Mouse (Mus musculus): ENCODE data around the gene Fstl4.

The Fstl4 gene

DNA sequence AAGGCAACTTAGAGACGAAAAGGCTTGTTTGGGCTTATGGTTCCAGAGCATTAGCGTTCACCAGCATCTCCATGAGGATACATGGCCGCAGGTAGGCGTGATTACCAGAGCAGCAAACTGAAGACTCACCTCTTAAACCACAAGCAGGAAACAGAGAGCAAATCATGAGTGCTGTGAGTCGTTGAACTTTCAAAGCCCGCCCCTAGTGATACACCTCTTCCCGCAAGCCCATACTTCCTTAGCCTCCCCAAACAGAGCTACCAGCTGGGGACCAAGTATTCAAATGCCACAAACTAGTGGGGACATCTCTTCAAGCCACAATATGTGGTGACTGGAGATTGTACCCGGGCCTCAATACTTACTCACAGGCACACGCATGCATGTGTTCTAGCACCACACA, 332.4 kb downstream of the Fstl4 start:
- no peak for DNase-seq

DNA sequence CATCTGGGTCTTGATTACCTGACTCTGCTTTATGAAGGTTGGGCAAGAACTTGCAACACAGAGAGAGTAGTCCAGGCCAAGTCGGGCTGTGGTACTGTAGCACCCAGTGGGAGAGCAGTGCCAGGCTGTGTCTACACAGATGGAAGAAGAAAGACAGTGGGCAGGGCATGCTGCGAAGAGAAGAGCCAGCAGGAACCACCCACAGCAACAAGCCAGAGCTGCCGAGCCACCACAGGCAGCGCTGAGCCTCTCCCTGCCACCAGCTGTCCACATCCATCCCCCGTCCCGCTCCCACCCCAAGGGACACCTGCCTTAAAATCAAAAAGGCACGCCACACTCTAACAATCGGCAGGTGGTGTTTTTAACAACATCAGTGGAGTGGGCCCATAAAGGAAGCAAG, 332.9 kb downstream of the Fstl4 start:
- DNase-seq: no peak

DNA sequence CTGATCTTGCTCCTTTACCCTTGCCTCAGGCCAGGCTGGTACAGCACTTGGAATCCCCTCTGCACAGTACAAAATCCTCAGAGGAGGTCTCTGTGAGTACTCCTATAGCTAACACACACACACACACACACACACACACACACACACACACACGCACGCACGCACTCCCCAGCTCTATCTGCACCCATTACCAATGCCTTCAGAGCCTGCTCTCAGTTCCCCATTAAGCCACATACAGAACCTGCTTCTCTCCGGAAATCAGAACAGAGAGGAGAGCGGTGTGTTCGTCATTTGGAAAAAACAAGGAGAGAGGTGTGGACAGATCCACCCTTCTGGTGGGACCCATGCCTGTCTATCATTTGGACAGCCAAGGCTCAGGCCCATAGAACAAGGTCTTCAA, 333.4 kb downstream of the Fstl4 start:
- DNase-seq: no peak

DNA sequence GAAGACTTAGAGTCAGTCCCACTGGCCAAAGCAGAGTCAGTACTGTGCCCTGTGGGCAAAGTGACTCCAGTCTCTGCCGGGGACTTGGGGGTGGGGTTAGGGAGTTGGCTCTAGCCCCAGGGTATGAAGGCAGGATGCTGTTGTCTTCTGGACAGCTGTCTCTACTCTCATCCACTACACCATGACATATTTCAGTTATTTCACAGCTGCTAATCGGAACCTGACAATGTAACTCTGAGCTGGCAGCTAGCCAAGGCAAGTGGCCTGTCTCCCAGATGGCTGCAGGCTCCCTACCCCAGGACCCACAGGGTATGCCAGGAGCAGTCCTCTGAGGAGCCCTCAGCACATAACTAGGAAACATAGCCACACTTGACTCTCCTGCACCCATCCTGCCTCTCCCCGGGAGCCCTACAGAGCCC, 334.4 kb downstream of the Fstl4 start:
- peak; percentile 55 for DNase-seq

DNA sequence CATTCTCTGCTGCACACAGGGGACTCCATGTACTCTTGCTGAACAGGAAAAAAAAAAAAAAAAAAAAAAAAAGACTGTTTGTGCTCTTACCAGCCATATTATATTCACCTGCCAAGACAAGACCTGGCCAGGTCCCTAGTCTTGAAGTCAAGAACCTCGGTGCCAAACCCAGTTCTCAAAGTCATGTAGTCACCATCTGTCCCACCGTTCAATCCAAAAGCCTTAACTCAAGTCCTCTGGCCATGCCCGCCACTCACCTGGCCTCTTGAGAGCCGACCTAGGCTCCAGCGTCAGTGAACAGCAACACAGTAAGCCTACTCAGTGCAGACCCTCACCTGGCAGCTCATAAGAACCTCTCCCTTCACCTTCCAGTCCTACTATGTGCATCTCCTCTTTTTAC, 334.9 kb downstream of the Fstl4 start:
- DNase-seq: no peak

DNA sequence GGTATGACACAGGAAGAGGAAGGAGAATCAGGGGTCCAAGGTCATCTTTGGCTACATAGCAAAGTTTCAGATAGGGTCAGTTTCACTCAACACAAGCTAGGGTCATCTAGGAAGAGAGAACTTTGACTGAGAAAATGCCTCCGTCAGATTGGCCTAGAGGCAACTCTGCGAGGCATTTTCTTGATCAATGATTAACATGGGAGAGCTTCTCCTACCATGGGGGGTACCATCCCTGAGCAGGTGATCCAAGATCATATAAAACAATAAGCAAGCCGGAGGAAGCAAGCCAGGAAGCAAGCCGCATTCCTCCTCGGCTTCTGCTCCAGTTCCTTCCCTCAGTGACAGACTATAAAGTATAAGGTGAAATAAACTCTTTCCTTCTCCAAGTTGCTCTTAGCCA, 337.3 kb downstream of the Fstl4 start:
- no peak for DNase-seq

DNA sequence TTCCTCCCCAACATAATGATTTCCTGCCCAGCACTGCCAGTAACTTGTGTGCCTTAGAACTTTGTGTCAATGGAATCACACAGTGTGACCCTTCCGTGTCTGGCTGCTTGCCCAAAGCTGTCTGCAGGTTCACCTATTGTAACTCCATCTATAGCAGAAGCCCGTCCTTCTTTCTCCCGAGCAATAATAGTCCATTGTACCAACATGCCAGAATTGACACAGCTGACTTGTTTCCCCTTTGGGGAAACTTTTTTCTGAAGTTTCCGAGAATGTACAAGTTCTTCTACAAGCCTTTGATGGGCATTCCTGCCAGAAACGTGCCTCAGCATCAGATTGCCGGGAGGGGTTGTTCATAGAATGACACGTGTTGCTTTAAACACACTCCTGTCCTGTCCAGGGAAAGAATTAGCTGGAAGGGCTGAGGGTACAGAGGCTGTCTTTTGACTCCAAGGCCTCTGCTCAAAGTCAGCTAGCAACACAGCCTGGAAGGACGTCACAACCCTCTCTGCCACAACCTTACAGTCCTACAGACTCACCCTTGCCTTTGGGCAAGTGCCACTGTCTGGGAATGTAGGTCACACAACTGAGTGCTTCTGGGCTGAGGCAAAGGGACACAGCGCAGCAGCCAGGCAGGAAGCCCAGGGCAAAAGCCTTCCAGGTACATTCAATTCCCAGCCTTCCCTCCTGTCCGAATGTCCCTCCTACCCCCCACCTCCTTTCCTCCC, 339.3 kb downstream of the Fstl4 start:
- DNase-seq: no peak

DNA sequence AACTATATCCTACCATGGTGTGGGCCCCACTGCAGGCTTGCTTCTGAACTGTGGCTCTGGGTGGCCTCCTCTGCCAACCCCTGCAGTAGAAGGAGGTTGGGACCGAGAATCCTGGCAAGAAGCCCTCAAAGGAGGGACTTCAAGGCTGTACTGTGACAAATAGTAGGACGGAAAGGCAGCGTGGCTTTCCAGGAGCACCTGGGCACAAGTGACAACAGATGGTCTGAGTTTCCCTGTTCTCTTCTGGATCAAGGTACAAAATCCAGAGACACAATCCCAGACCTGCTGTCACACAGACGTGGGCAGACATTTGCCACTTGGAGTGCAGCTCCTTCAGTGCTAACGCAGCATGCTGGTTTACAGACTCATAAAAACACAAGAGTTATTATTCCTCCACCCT, 343.3 kb downstream of the Fstl4 start:
- no peak for DNase-seq

DNA sequence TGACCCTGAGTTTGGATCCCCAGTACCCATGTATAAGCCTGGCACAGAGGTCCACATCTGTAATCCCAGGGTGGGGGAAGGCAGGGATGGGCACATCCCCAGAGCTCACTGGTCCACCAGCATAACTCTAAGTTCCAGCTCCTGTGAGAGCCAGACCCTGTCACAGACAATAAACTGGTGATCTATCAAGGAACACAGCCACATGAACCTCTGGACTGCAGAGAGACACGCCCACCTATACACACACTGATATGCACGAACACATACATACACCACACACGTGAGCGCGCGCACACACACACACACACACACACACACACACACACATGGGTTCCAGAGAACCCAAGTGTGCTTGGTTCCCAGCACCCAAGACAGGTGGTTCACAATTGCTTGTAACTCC, 344.4 kb downstream of the Fstl4 start:
- no peak for DNase-seq

DNA sequence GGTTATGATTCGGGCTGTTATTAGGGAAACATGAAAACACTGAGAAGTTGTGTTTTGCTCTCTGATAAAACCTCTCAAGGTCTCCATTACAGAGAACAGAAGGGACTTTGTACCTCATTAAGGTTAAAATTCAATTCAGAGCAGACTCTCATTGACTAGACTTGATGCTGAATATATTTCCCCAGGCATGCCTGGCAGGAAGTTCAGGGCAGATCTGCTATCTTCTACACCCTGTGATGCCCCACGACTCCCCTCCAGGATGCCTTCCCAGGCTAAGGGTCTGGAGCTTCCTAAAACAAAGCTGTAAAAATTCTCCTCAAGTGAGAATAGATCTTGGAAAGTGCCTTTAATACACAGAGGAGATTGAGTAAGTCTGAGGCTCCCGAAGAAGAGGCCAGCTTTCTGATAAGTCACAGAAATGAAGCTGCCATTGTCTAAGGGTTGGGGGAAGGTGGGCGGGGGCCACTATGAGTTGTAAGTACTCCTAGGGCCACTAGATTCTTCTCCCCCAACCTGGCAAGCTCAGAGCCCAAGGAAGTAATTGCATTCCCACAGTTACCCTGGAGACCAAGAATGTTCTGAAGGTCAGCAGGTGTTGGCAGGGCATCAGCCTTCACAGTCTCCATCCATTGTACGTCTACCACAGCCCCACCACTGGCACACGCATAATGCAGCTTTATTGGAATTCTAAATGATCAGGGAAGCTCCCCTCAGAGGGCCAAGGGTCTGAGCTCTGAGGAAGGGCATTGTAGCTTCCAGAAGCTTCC, 345.4 kb downstream of the Fstl4 start:
- no peak for DNase-seq

DNA sequence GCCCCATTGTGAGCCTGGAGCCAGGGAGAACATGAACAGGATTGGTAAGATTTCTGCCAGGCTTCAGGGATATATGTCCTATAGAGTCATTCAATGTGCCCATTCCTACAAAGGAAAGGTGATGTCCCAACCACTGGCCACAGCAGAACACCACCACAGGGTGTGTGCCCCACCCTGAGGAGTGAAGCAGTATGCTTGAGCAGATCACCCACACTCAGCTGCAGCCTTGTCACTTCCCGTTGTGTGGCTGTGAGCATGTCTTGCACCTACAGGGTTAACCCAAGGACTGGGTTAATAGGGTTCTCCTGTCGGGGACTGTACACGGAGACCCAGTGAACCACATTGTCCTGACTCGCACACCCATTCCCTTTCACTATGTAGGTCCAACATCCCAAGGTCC, 351.3 kb downstream of the Fstl4 start:
- DNase-seq: no peak

DNA sequence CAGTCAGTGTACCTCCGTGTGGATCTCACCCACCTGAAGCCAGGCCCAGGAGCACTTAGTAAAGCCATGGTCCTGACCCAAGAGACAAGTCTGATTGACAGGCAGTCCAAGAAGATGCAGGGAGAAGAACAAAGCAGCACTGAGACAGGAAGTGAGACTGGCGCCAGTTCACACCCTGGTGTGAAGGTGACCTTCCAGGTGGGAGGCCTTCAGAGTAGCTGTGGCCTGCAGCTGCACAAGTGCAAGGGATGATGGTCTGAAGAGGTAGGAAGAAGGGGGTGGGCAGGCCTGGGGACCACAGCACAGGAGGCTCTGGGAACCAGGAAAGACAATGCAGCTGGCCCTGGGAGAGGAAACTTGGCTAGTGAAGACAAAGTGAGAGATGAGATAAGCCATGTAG, 351.9 kb downstream of the Fstl4 start:
- DNase-seq: no peak

DNA sequence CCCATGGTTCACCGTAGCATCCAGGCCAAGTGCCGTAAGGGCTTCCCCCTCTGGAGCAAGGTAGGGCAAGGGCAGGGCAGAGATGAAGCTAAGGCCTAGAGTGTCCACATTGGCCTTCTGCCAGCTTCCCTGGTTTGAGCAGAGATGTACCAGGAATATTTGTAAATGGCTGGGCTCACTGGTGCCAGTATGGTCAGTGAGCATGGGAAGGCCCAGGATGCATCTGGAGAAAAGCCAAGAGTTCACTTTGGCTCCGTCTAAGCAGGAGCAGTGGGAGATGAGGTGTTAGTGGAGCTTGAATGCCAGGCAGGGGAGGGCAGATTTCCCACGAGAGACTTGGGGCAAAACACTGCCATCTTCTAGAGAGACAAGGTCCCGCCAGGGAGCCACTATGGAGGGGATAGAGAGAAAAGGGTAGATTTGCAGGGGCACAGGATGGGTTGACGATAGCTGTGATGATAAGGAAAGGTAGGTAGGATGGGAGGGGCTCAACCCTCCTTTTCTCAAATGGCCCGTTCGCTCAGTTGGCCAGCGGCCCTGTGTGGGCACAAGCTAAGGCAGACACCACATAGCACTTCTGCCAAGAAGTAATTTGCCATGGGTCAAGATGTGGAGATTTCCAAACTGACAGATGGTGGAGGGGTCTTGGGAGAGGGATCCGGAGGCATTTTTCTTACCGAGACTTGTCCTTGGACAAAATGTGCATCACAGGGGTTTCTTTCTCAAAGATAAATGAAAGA, 354.0 kb downstream of the Fstl4 start:
- DNase-seq: no peak

DNA sequence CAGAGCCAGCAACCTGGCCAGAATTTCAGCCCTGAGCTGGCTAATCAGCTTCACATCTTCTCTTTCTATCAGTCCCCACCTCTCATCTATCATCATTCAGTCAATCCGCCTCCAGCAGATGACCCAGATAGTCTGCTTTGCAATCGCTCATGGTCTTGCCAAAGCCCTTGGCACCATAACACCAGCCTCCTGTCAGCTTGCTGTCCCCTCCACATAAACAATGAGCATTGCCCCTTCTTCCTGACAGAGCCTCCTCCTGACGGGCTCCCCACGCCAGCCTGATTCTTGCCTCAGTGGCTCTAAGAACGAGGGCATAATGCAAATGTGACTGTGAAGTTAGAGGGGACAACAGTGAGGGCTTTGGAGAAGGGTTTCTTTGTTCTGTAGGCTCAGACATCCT, 355.5 kb downstream of the Fstl4 start:
- no peak for DNase-seq

DNA sequence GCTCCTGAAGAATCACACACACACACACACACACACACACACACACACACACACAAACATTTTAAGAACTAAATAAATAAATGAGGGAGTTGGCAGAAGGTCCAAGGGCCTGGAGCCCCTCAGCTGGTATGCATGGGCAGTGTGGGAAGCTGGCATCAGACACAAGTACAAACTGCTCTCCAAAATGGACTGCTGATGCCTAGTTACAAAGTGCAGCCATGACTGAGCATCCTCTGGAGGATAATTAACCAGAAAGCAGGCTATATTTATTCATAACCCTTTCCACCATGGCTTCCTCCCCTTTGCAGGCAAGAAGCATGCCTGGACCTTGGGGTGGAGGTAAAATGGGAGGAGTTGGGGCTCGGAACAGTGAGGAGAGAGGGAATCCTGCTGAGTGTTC, 356.8 kb downstream of the Fstl4 start:
- no peak for DNase-seq

DNA sequence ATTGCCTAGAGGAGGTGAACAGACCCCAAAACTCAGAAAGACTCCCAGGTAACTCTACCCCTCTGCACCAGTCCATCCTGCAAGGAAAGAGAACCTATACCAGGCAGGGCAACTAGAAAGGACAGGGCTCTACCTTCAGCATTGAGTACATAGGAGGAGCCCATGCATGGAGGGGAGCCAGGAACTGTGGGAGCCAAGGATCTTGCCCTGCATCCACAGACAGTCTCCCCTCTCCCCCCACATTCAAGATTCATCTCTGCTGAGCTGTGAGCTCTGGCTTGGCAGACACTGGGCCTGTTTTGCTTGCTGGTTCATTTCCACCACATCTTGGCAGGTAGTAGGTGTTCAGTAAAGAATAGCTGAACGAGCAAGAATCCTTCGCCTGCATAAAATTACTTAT, 360.4 kb downstream of the Fstl4 start:
- DNase-seq: no peak

DNA sequence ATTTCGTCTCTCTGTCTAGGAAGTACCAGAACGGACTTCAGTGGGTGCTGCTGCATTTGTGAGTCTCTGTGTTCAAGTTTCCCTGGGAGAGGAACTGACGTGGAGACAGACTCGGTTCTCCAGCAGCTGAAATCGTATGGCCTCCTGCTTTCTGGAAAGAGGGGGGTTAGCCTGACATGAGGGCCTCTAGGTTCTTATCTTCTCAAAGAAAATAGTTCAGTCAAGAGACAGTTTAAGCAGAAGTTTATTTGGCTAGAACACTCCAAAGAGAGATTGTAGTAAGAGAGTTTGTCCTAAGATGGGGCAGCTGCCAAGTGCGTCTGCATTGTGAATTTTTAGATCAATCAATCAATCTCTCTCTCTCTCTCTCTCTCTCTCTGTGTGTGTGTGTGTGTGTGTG, 362.2 kb downstream of the Fstl4 start:
- DNase-seq: no peak

DNA sequence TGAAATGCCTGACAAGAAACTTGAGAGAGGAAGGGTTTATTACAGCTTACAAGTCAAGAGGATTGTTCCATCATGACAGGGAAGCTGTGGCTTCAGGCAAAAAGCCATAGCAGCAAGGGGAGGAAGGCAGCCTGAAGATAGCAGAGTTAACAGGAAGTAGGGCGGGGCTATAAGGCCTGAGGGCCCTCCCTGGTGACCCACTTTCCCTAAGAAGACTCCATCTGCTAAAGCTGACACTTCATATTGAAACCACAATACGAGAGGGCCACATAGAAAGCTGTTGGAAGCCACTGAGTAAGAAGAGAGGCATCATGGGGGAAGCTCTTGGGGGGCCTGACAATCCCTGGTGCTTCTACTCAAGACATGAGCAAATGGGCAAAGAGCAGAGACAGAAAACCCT, 364.2 kb downstream of the Fstl4 start:
- DNase-seq: no peak

DNA sequence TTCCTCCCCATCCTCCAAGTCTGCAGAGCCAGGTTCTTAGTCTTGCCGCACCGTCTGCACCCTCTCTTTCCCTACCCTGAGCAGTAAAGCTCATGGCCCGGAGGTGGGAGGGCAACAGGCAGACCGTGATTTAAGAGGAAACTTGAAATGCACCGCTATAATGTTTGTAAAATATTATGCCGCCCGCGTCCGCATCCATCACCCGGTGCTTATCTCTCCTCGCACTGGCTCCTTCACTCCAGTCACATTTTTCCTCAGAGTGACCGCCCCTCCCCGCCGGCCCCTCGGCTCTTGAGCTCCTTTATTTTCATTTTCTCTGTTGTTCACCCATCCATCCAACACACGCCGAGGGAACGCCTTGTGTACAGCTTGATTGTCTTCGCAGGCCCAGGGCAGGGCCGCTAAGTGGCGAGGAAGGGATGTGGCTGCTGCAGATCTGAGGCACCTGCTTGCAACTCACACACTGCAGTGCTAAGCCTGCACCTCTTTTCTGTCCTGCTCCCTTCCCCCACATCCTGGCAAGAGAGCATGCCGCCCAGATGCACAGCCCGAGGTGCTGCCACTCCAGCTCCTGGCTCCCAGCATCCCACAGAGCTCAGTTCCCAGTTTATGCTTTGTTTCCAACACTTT, 368.1 kb downstream of the Fstl4 start:
- DNase-seq: no peak

DNA sequence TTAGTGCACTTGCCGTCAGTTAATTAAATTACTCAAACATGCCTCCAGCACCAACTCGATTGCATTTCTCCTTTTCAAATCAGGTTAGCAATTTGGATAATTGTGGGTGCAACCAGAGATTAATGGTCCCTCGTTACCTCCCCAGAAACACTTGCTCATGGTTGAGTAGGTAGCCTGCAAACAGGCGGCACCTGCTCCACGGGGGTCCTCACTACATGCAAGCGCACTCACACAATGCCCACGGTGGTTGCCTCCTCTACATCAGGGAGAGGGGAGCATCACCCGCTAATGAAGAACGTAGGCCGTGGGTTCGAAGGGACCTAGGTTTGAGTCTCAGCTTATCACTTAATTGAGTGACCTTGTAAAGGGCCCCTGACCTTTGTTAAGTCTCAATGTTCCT, 371.9 kb downstream of the Fstl4 start:
- DNase-seq: no peak

DNA sequence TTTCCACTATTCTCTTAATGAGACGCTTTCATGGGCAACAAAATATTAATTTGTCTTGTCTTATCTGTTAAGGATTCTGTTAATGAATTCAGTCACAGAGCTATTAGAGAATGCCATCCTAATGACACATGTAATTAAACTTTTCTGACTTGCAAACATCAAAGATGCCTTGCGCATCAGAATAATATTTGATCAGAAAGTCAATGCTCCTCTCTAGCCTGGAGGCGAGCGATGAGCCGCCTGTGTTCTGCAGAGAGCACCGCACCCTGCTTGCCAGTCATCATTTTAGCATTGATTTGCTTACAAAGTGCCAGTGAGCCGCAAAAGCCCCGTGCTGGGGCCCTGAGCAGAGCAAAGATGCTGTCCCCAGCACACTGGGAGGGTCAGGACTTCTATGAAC, 372.9 kb downstream of the Fstl4 start:
- DNase-seq: no peak

DNA sequence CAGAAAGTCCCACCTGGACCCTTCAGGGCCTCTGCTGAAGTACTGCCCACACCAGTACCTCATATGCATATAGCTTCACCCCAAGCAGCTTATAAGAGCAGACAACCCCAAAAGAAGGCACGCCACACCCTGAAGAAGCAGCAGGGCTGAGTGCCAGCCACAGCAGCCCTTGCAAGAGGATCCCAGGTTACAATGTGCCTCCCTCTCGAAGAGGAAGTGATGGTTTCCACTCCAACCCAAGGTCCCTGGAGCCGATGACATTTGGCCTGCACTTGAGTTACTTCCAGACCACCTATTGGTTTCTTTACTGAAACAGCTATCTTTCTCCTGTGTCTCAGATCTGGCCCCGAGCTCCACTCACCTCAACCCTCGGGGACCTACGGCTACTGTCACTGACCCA, 373.8 kb downstream of the Fstl4 start:
- no peak for DNase-seq

DNA sequence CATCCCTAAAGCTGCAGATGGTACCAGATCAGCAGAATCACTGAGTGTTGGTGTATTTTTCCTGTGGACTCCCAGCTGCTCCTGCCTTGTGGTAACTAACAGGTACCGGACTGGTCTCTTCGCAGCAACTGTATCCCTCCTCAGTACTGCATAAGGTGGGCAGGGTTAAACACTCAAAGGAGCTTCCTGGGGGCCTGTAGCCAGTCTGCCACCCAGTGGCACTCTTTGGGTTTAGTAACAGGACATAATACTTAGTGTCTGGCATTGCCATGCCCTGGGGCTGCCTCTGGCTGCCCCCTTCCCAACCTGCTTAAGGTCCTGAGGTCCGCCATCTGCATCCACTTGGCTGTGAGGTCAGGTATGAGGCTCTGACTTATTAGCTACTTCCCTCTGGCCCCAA, 375.2 kb downstream of the Fstl4 start:
- no peak for DNase-seq

DNA sequence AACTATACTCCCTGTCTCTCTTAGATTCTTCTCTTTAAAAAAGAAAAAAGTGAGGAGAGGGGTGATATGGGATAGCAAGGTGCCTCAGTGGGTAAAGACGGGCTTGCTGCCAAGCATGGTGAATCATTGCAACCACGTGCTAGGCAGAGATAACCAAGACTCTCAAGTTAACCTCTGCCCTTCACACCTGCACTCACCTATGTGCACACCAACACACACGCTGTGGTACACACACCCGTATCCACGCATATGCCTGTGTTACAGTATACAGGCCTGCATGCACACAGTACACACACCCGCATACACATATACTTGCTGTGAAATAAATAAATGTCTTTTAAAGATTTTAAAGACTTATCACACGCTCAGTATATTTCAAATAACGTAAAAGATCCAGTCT, 375.8 kb downstream of the Fstl4 start:
- DNase-seq: no peak

Data from lung, postnatal 14 days (tissue).